Mouse (Mus musculus): Measurements from ENCODE around the gene Atp1a1. TPM values are rescaled to one million over a fixed set of nuclear protein-coding genes. Genes with fewer than 3 reads are reported as not detected.

The Atp1a1 gene
- polyA plus RNA-seq, 1 experiment from 2014 or later, result 59.8 TPM

DNA sequence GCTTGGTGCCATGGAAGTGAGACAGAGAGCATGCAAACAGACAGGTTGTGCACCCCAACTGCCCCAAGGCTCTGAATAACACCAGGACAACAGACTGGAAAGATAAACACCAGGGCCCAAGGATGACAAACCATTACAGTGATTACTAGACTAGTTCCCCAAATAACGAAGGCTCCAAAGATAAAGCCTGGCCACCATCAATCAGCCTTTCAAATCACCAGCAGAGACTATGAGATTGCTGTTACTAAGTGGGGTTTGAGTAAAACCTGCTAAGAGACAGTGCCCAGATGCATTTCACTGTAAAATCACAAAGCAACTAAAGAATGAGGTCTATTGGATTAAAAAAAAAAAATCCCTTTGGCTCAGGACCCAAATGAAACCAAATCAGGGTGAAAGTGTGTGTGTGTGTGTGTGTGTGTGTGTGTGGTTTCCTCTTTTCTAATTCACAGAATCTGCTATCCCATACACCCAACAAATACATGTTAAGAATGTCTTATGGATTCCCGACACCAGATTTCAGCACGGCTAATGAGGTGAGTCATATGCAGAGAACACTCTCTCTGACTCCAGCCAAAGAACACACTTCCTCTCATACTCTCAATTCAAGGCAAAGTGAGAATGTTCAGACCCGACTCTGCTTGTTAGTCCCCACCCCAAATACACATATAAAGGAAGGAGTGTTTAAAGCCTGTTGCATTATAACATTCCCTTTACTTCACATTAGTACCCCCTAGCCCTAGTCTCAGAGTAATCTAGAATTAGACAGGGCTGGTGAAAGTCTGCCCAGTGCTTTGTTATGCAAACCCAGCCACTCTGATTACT is 4.4 kb downstream of the Atp1a1 start:
- H3K36me3 ChIP-seq, result 0 out of 2 replicates have a peak, but pooled peaks cover under 1% of the 10 kb centered on the region
- H3K27ac ChIP-seq, result peak overlapping the region; percentile 60
- H3K4me2 ChIP-seq (replicated peaks), result peak overlapping the region; percentile 27
- peaks cover 72% of the 10 kb centered on the region for H3K4me1 ChIP-seq
- no peak overlapping the region for H3K9ac ChIP-seq
- no peaks in the 10 kb centered on the region for H3K9me3 ChIP-seq
- no peak for ATAC-seq (ENCODE audit: insufficient number of reproducible peaks, insufficient read depth, low FRiP score, low TSS enrichment)
- 31% methylated on average over 4 of the region's 4 CpGs for WGBS
- no peak overlapping the region for H3K4me3 ChIP-seq
- no peaks in the 10 kb centered on the region for H3K27me3 ChIP-seq

DNA sequence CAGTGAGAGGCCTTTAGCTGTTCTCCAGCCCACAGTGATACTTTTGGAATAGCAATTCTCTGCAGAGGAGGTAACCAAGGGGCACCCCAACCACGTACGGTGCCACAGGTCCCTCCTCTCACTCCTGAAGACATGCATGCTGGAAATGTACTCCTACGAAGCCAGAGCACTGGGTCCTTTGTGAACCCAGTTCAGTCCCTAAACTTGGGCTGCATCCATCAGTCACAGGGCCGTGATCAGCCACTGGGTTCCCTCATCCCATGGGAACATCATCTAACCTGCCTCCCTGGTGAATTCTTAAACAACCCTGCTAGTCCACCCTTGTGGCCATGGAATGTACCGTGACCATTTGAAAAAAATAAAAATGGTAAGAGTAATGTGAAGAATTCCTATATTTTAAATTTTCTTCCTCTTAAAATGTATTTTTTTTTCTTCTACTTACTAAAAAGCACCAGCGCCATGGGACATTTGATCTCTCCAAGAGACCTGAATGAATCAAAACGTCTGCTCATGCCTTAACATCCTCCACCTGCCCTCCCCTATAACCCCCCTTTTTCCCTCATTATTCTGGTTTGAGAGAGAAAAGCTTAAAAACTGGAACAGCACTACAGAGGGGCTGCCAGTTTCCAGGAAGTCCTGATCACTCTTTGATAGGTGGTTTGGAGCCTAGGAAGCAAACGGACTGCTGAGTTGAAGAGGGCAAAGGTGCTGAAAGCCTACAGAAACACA is 5.1 kb downstream of the Atp1a1 start:
- no peak overlapping the region for H3K9ac ChIP-seq
- no peak for ATAC-seq (ENCODE audit: insufficient number of reproducible peaks, insufficient read depth, low FRiP score, low TSS enrichment)
- peaks cover 72% of the 10 kb centered on the region for H3K4me1 ChIP-seq
- no peaks in the 10 kb centered on the region for H3K9me3 ChIP-seq
- no peak overlapping the region for H3K4me2 ChIP-seq (replicated peaks)
- H3K36me3 ChIP-seq, result peaks cover 8% of the 10 kb centered on the region
- no peak overlapping the region for H3K4me3 ChIP-seq
- WGBS, result 62% methylated on average over 8 of the region's 8 CpGs
- H3K27me3 ChIP-seq, result no peaks in the 10 kb centered on the region
- peak overlapping the region; percentile 60; the same call in 1 of the 2 replicates for H3K27ac ChIP-seq

DNA sequence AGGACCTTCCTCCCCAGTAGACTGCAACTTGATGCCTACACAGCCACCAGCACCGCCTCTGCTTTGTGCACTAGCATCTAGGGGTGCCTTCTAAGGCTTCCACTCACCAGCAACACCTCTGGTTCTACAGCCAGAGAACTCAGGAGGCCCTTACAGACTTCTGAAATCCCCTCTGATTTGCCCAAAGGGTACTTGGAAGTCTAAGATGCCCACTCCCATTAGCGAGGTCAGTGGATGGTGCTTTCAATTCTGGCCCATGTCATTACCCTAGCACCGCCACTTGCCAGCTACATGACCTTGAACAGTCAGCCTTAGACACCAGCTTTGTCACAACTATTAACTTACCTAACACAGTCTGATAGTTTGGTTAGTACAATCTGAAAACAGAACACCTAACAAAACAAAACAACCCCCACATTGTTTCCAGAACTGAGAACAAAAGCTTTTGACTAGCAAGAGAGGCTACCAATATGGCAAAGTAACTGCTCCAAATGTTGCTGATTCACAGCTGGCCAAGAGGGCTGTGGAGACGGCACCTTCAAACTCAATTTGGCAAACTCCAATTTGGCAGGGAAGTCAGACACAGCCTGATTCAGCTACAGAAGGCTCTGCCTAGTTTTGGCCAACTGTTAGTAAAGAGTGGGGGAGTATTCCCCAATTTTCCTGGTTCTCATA is 6.1 kb downstream of the Atp1a1 start:
- ATAC-seq (ENCODE audit: insufficient number of reproducible peaks, insufficient read depth, low FRiP score, low TSS enrichment), result no peak
- Histone ChIP-seq H3K9ac (no peak overlapping the region), H3K27ac (no peak overlapping the region), H3K27me3 (no peaks in the 10 kb centered on the region), H3K4me3 (no peak overlapping the region), H3K4me2 (replicated peaks) (no peak overlapping the region), H3K9me3 (no peaks in the 10 kb centered on the region), H3K36me3 (peaks cover 17% of the 10 kb centered on the region), H3K4me1 (peaks cover 71% of the 10 kb centered on the region)
- 64% methylated on average over 4 of the region's 4 CpGs for WGBS

DNA sequence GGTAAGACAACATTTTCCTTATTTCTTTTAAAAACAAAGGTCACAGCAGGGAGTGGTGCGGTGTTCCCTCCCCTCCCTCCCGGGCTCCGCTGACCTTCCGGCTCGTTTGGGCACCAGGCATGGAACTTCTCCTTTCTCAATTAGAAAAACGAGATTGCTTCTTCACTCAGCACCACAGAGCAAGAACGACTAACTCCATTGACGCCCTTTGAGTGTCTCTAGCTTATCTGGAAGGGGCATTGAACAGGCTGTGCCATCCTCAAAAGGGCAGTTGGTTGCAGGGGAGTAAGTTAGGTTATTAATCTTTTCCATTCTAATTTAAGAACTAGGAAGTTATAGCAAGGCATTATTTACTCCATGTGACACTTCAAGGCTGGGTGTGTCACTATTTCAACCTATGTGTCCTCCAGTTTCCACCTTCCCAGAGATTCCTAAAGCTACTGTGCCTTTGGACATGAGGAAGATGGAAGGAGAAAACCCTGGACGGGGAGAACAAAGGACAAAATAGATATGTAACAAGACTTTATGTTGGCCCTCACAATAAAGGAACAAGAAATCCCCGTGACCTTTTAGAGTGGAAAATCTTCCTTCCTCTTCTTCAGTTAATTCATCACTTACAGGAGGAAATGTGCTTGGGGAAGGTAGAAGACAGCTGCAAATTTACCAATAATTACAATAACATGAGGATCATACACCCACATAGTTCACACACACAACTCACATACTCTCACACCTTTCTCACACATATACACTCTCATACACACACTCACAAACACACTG is 7.0 kb downstream of the Atp1a1 start:
- 40% methylated on average over 10 of the region's 10 CpGs for WGBS
- no peak overlapping the region for H3K4me3 ChIP-seq
- peaks cover 63% of the 10 kb centered on the region for H3K4me1 ChIP-seq
- no peaks in the 10 kb centered on the region for H3K27me3 ChIP-seq
- H3K36me3 ChIP-seq, result peaks cover 24% of the 10 kb centered on the region
- no peak overlapping the region for H3K27ac ChIP-seq
- ATAC-seq (ENCODE audit: insufficient number of reproducible peaks, insufficient read depth, low FRiP score, low TSS enrichment), result no peak
- no peak overlapping the region for H3K9ac ChIP-seq
- H3K4me2 ChIP-seq (replicated peaks), result no peak overlapping the region
- H3K9me3 ChIP-seq, result no peaks in the 10 kb centered on the region

DNA sequence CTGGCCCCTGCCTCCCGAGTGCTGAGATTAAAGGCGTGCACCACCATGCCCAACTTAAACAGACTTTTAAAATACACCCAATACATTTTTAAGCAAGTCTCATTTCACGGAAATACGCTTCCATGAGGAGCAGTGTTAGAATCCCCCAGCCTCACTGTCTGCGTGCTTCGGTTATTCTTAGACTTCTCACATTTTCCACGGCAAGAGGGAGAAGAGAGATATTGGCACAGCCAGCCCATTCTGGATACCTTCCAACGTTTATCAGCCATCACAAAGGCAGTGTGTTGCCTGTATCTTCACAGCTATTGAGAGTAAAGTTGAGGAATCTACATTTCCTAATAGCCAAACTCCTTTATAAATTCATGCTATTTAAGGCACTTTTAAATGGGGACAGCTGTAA is 7.8 kb downstream of the Atp1a1 start:
- no peak overlapping the region for H3K4me3 ChIP-seq
- no peaks in the 10 kb centered on the region for H3K9me3 ChIP-seq
- peaks cover 55% of the 10 kb centered on the region for H3K4me1 ChIP-seq
- peaks cover 32% of the 10 kb centered on the region for H3K36me3 ChIP-seq
- WGBS, result 65% methylated on average over 8 of the region's 8 CpGs
- no peaks in the 10 kb centered on the region for H3K27me3 ChIP-seq
- H3K27ac ChIP-seq, result 0 out of 2 replicates have a peak overlapping the region, but pooled peaks have one; percentile 38
- no peak for ATAC-seq (ENCODE audit: insufficient number of reproducible peaks, insufficient read depth, low FRiP score, low TSS enrichment)
- H3K9ac ChIP-seq, result no peak overlapping the region
- no peak overlapping the region for H3K4me2 ChIP-seq (replicated peaks)

DNA sequence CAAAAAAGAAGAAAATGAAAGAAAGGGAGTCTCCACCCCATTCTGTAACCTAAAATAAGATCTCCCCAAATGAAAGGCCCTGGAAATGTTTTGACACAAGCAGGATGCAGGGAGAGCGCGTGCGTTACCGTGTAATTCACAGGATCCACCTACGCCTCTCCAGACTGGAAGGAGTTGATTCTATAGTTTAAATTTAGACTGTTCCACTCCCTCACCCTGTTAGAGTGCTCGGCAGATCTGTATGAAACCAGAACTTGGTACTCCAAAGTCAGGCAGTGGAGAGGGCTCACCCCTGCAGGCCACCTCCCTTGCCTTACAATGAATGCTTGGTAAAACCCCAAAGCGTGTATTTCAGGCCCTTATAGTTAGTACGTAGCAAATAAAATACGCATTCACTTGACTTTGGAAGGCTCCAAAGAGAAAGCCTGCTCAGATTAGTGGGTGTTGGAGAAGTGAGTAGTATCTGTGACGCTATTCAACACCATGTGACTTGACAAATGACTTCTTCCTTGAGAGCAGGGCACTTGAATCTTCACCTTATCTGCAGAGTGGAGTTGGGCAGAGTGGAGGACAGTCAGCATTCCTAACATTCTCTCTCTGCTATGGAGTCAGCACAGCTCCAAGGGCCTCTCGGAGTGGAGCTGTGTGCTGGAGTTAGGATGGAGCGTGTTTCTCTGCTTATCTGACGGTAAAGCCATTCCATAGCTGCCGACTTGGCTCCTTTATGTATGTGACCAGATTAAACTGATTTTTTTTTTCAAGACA is 8.4 kb downstream of the Atp1a1 start:
- 77% methylated on average over 14 of the region's 14 CpGs for WGBS

DNA sequence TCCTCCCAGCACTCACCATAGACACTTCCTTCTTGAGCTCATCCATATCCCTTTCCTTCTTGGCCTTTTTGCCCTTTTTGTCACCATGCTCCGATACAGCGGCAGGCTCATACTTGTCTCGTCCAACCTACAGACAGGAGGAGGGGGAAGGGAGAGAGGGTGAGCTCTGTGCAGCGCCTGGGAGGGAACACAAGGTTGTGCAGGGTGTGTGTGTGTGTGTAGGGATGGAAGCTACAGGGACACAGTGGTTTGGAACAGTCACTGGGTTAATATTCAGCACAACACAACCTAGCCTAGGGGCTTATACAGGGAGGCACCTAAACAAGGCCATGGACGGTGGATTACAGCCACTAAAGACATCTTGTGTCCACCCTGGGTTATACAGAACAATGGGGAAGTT is 9.5 kb downstream of the Atp1a1 start:
- WGBS, result 64% methylated on average over 5 of the region's 5 CpGs
- no peak overlapping the region for H3K4me2 ChIP-seq (replicated peaks)
- H3K9ac ChIP-seq, result no peak overlapping the region
- H3K36me3 ChIP-seq, result peaks cover 49% of the 10 kb centered on the region
- no peaks in the 10 kb centered on the region for H3K27me3 ChIP-seq
- H3K4me1 ChIP-seq, result peaks cover 38% of the 10 kb centered on the region
- H3K4me3 ChIP-seq, result no peak overlapping the region
- H3K9me3 ChIP-seq, result no peaks in the 10 kb centered on the region
- no peak for ATAC-seq (ENCODE audit: insufficient number of reproducible peaks, insufficient read depth, low FRiP score, low TSS enrichment)
- H3K27ac ChIP-seq, result no peak overlapping the region

More for the DNA sequence above, 8.4 kb downstream of the Atp1a1 start:
- Histone ChIP-seq H3K27me3 (no peaks in the 10 kb centered on the region), H3K9me3 (no peaks in the 10 kb centered on the region), H3K27ac (peak overlapping the region; percentile 38; the same call in 1 of the 2 replicates), H3K4me2 (replicated peaks) (no peak overlapping the region), H3K4me1 (peaks cover 49% of the 10 kb centered on the region), H3K4me3 (no peak overlapping the region), H3K9ac (no peak overlapping the region), H3K36me3 (peaks cover 38% of the 10 kb centered on the region)
- no peak for ATAC-seq (ENCODE audit: insufficient number of reproducible peaks, insufficient read depth, low FRiP score, low TSS enrichment)

DNA sequence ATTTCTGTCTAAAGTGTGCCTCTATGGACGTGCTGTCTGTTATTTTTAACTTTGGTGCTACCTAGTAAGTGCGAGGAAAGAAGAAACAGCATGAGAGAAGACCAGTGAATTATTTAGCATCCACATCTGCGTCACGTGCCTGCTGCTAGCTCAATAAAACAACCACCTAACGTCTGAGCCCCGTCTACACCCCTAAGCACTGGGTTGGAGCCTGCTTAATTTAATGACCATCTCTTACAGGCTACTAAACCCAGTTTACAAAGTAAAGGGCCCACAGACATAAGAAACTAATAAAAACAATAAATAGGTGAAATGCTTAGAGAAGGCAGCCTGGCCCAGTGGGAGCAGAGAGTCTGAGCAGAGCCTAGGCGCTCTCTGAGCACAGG is 11.2 kb downstream of the Atp1a1 start:
- Histone ChIP-seq H3K4me1 (peaks cover 21% of the 10 kb centered on the region), H3K36me3 (peaks cover 65% of the 10 kb centered on the region), H3K4me3 (no peak overlapping the region), H3K9me3 (no peaks in the 10 kb centered on the region), H3K27me3 (no peaks in the 10 kb centered on the region), H3K9ac (no peak overlapping the region), H3K27ac (no peak overlapping the region), H3K4me2 (replicated peaks) (no peak overlapping the region)
- WGBS, result 85% methylated on average over 7 of the region's 7 CpGs
- ATAC-seq (ENCODE audit: insufficient number of reproducible peaks, insufficient read depth, low FRiP score, low TSS enrichment), result no peak

DNA sequence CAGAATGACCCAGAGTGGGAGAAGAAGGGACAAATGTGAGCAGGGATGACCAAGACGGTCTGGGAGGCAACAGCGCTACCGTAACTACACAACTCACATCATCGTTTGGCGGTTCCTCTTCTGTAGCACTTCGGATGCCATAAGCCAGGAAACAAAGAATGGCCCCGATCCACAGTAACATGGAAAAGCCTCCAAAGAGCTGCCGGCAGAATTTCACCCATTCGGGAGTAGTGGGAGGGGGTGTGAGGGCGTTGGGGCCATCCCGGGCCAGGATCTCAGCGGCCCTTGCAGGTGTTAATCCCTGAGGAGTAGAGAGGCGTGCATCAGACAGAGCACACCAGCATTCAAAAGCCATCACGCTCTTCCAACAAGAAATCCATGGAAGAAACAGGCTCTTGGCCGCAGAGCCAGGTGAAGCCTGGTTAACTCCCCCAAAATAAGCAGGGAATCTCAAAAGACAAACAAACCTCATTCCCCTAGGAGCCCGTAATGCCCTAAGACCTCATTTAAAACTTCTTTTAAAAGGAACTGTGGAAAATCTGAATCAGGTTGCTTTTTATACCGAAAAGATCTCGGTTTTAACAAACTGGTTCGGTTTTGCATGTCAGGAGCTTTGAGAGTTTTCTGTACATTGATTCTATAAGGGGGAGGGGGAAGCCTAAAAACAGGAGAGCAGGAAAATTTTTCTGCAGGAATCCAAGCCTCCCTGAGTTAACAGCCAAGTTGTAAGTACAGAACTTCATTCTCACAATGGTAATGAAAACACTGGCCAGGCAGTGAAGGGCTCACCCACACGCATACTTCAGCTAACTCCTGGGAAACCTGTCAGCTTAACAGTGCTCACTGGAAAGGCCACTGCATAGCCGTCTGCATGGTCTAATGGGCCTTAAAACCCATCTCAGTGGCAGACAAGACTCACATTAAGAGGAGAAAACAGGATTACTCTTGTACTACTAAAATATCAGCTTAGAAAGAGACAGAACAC is 11.9 kb downstream of the Atp1a1 start:
- peaks cover 14% of the 10 kb centered on the region for H3K4me1 ChIP-seq
- no peak overlapping the region for H3K4me2 ChIP-seq (replicated peaks)
- peaks cover 69% of the 10 kb centered on the region for H3K36me3 ChIP-seq
- no peak overlapping the region for H3K27ac ChIP-seq
- no peaks in the 10 kb centered on the region for H3K9me3 ChIP-seq
- H3K4me3 ChIP-seq, result no peak overlapping the region
- ATAC-seq (ENCODE audit: insufficient number of reproducible peaks, insufficient read depth, low FRiP score, low TSS enrichment), result no peak
- WGBS, result 85% methylated on average over 21 of the region's 21 CpGs
- no peak overlapping the region for H3K9ac ChIP-seq
- no peaks in the 10 kb centered on the region for H3K27me3 ChIP-seq

DNA sequence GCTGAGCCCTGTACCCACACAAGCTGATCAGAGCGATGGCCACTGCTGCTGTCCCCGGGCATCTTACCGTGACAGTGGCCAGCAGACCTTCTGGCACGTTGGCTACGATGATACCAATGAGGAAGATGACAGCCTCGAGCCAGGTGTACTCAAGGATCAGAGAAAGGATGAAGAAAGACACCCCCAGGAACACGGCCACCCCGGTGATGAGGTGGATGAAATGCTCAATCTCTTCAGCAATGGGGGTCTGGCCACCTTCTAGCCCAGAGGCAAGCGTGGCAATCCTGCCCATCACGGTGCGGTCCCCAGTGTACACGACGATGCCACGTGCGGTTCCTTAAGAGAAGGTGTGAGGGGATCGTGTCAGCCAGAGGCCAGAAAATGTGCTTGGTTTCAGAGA is 14.1 kb downstream of the Atp1a1 start:
- no peak for ATAC-seq (ENCODE audit: insufficient number of reproducible peaks, insufficient read depth, low FRiP score, low TSS enrichment)
- Histone ChIP-seq H3K4me1 (no peaks in the 10 kb centered on the region), H3K9me3 (no peaks in the 10 kb centered on the region), H3K4me2 (replicated peaks) (no peak overlapping the region), H3K36me3 (peaks cover 90% of the 10 kb centered on the region), H3K9ac (no peak overlapping the region), H3K27me3 (no peaks in the 10 kb centered on the region), H3K27ac (no peak overlapping the region), H3K4me3 (no peak overlapping the region)
- WGBS, result 94% methylated on average over 16 of the region's 16 CpGs

Measured in embryonic facial prominence, embryonic 12.5 days (tissue).